Mouse (Mus musculus): ENCODE measurements around the gene Rpia.

DNA sequence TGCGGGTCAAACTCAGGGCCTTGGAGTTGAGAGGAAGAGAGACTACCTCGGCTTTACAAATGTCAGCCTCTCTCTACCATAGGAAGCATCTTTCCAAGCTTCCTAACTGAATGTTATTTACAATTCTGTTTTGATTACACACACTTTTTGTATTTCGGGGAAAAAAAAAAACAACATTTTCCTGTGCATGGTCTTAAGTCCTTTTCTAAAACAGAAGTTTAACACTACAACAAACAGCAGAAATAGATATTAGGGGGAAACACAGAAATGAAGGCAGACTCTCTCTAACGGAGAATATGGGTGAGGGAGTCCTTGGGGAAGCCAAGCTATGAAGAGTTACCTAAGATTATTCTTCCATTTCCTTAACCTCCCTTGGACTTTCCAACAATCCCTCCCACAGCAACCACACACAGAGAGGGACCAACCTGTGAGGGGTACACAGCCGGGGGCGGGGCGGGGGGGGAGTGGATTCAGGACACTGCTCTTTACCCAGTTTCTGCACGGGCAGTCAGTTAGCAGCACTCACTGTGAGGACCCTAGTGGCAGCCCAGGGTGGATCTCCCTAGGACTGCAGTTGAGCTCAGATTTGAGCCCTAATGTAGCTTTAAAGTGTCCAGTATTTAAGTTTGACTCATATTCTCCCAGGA lies 40.7 kb downstream of the Rpia start:
- TF ChIP-seq CTCF (IDR thresholded peaks at IDR 0.05; ENCODE audit: extremely low read depth, insufficient read length, insufficient replicate concordance, low read depth, low read length) (no peak), POLR2A (IDR thresholded peaks at IDR 0.05; ENCODE audit: low read depth, low read length) (no peak)
